ENCODE assay signal across 36 mouse cellular contexts in the genomic region with DNA sequence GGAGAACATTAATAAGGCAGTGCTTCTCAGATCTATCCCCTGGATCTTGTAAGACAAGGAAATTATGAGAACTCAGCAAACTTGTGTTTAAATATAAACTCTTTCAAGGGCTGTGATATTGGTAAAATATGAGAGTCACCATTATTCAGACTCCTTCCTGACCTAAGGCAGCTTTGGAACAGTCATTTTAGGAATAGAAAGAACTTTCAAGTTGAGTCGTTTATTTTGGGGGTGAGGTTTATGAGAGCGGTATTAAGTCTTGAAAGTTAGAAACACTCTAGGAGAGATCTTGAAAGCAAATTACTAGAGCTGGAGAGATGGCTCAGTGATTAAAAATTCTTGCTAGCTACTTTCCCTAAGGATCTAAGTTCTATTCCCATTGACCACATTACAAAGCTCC. TPM values are rescaled to one million over a fixed set of nuclear protein-coding genes. Genes with fewer than 3 reads are reported as not detected.
"Had no signal": no experiment of that assay in that cellular context is flagged by ENCODE, and none has a peak within 500 bp of the region (broad histone marks: within the 10 kb centered on the region; RNA-seq: fewer than 3 reads in every experiment).

No protein-coding gene starts in this region.

- H3K4me1 ChIP-seq: limb, embryonic 10.5 days; limb, embryonic 12.5 days; limb, embryonic 13.5 days; limb, embryonic 15.5 days; liver, embryonic 12.5 days; liver, embryonic 13.5 days; liver, embryonic 15.5 days; lung, embryonic 15.5 days; megakaryocyte, embryonic 14.5 days; midbrain, embryonic 10.5 days; midbrain, embryonic 12.5 days; midbrain, embryonic 15.5 days; neural tube, embryonic 12.5 days had no signal

- ATAC-seq: liver, embryonic 12.5 days; liver, postnatal 0 days; lung, postnatal 0 days; midbrain, embryonic 15.5 days; midbrain, embryonic 16.5 days had no signal

- H3K9me3 ChIP-seq: limb, embryonic 10.5 days; limb, embryonic 12.5 days; limb, embryonic 13.5 days; limb, embryonic 15.5 days; liver, embryonic 12.5 days; liver, embryonic 13.5 days; liver, embryonic 15.5 days; lung, embryonic 15.5 days; megakaryocyte, embryonic 14.5 days; midbrain, embryonic 10.5 days; midbrain, embryonic 12.5 days; midbrain, embryonic 15.5 days; neural tube, embryonic 12.5 days had no signal

- H3K4me3 ChIP-seq: limb, embryonic 10.5 days; limb, embryonic 12.5 days; limb, embryonic 13.5 days; limb, embryonic 15.5 days; liver, embryonic 12.5 days; liver, embryonic 13.5 days; liver, embryonic 15.5 days; lung, embryonic 15.5 days; megakaryocyte, embryonic 14.5 days; midbrain, embryonic 10.5 days; midbrain, embryonic 12.5 days; midbrain, embryonic 15.5 days; myocyte; neural tube, embryonic 12.5 days had no signal

- H3K27me3 ChIP-seq: limb, embryonic 12.5 days; limb, embryonic 13.5 days; limb, embryonic 15.5 days; liver, embryonic 12.5 days; liver, embryonic 13.5 days; liver, embryonic 15.5 days; lung, embryonic 15.5 days; megakaryocyte, embryonic 14.5 days; midbrain, embryonic 12.5 days; midbrain, embryonic 15.5 days; neural tube, embryonic 12.5 days had no signal

- H3K4me2 ChIP-seq: limb, embryonic 12.5 days; limb, embryonic 13.5 days; limb, embryonic 15.5 days; liver, embryonic 11.5 days; liver, embryonic 12.5 days; liver, embryonic 13.5 days; liver, embryonic 15.5 days; lung, embryonic 14.5 days; lung, embryonic 15.5 days; midbrain, embryonic 12.5 days; midbrain, embryonic 15.5 days; neural tube, embryonic 12.5 days had no signal

- H3K27ac ChIP-seq: limb, embryonic 10.5 days; limb, embryonic 12.5 days; limb, embryonic 13.5 days; limb, embryonic 15.5 days; liver, embryonic 12.5 days; liver, embryonic 13.5 days; liver, embryonic 14.5 days; liver, embryonic 15.5 days; lung, embryonic 15.5 days; macrophage; midbrain, embryonic 10.5 days; midbrain, embryonic 12.5 days; midbrain, embryonic 15.5 days; neural tube, embryonic 12.5 days had no signal

- DNase-seq: left cerebral cortex, postnatal 4 days; liver; liver, embryonic 13.5 days; liver, postnatal 0 days; lung, embryonic 14.5 days; lung, postnatal 14 days; midbrain, embryonic 14.5 days had no signal

- H3K9ac ChIP-seq: limb, embryonic 12.5 days; limb, embryonic 13.5 days; limb, embryonic 15.5 days; liver, embryonic 12.5 days; liver, embryonic 13.5 days; liver, embryonic 14.5 days; liver, embryonic 15.5 days; liver, postnatal 0 days; lung, embryonic 14.5 days; lung, embryonic 15.5 days; midbrain, embryonic 12.5 days; midbrain, embryonic 15.5 days; neural tube, embryonic 12.5 days had no signal

RNA-seq across cellular contexts. Expression of gene Snorc, which starts 34.9 kb away (rescaled TPM):
- total RNA-seq: left cerebral cortex, postnatal 10 days; left cerebral cortex, postnatal 36 days; left cerebral cortex, postnatal 4 days; liver, adult 2 months; megakaryocyte progenitor cell, adult 5-6 weeks; megakaryocyte, adult 5-6 weeks; megakaryocyte-erythroid progenitor cell, adult 5-6 weeks; midbrain, postnatal 0 days; monocyte, adult 5-6 weeks had no signal
- polyA plus RNA-seq: limb, embryonic 10.5 days; limb, embryonic 11.5 days; liver, embryonic 11.5 days; liver, embryonic 12.5 days; liver, embryonic 13.5 days; liver, embryonic 14.5 days; liver, embryonic 16.5 days; lung, embryonic 14.5 days; lung, embryonic 15.5 days; lung, postnatal 0 days; macrophage; midbrain, embryonic 10.5 days; midbrain, embryonic 12.5 days; midbrain, embryonic 14.5 days; myocyte; neural tube, embryonic 11.5 days; neural tube, embryonic 12.5 days had no signal

RNA-seq across cellular contexts. Expression of gene Kcnj13, which starts 40.6 kb away (rescaled TPM):
- total RNA-seq: liver, adult 2 months; megakaryocyte progenitor cell, adult 5-6 weeks; megakaryocyte, adult 5-6 weeks; megakaryocyte-erythroid progenitor cell, adult 5-6 weeks; monocyte, adult 5-6 weeks had no signal
- polyA plus RNA-seq: liver, adult 2 months; liver, embryonic 14.5 days; liver, postnatal 0 days; macrophage; neural tube, embryonic 11.5 days had no signal
